Mouse (Mus musculus) liver, embryonic 14.5 days (tissue): ENCODE measurements around the gene Plekha1.

Experiments used
- CTCF ChIP-seq: IDR thresholded peaks from 2 replicates; pipeline ENCODE4 v1.5.1; 2016; ENCODE audit warnings: antibody characterized with exemption, low read depth, control low read depth
- EP300 ChIP-seq: IDR thresholded peaks from 2 replicates; pipeline ENCODE4 v1.6.1; 2016; ENCODE audit warnings: antibody characterized with exemption, low read depth

DNA sequence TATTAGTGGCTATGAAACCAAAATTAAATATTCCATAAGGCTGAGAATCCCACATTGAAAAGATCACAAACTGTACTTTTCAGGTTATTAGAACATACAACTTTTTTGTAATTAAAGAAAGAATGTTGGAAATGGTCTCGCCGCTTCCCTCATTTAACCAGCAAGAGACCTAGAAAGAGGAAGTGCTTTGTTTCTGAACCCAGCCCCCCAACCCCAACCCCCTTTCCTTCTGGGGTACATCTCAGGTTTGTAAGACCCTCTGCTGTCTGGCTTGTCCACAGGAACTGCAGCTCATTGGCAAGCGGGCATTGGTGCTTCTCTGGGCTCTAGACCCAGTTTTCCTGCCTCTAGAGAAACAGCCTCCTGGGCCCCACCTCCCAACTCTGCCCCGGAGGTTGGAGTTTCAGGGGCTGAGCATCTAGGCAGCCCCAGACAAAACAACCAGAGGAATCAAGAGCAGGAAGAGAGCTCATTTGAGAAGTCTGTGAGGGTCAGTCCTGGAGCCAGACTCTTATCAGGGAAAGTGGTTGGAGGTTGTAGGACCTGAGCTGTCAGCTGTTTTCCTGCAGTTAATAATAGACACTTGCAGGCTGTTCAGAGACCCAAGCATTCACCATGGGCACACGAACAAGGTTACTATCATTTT, 83.1 kb downstream of the Plekha1 start:
- TF ChIP-seq CTCF (no peak), EP300 (no peak)
